Mouse (Mus musculus) stomach, postnatal 0 days (tissue): Measurements from ENCODE around the gene Fosl1.

Experiments
- CTCF ChIP-seq: IDR thresholded peaks from 2 replicates; pipeline ENCODE4 v1.5.1; 2016; ENCODE audit warnings: antibody characterized with exemption, low read depth, mild to moderate bottlenecking, moderate library complexity
- EP300 ChIP-seq: optimal IDR thresholded peaks from 2 replicates; pipeline ENCODE3; 2016; ENCODE audit warnings: antibody characterized with exemption

DNA sequence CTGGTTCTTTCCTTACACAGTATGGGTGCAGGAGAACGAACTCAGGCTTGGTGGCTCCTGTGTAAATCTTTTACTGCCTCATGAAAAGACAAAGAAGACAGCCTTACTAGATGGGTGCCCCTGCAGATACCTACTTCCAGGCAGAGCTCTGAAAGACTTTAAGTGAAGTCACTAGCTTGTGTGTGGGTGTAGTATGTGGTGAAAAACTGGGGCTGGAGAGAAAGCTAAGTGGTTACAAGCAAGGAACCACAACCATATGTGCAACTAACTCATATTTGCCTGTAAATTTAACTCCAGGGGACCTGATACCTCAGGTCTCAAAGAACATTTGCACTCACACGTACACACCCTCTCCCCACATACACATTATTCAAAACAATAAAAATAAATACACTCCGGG, 12.5 kb downstream of the Fosl1 start:
- TF ChIP-seq EP300 (no peak), CTCF (no peak)
